Mouse (Mus musculus) spleen, adult 2 months (tissue): ENCODE data around the gene Dennd1c.

Experiments
- CTCF ChIP-seq: fragments of 200-500 bp; IDR thresholded peaks from 2 replicates; pipeline ENCODE4 v1.5.1; 2011; ENCODE audit warnings: mild to moderate bottlenecking, inconsistent platforms; ENCODE audit not compliant: insufficient read depth, insufficient read length, insufficient replicate concordance; ENCODE audit errors: extremely low read depth
- POLR2A ChIP-seq: fragments of 200-500 bp; IDR thresholded peaks from 2 replicates; pipeline ENCODE4 v1.6.1; 2011; ENCODE audit warnings: low read depth, low read length, inconsistent platforms

DNA sequence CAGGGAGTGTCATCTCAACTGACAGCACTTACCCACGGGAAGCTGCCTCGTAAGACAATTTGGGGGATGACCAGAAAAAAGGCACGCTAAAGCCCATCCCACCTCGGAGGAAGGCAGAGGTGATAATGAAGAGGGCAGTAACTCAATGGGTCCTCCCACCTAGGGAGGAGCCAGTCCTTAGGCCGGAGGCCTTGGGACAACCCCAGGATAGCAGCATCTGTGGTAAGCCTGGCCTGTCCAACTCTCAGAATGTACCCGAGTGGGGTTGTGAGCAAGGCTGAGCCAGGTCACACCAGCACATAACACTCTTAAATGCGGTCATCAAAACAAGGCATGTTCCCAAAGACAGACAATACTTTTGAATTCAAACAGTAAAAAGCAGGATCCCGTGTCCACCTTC, 48.6 kb downstream of the Dennd1c start:
- no peak for TF ChIP-seq CTCF
- TF ChIP-seq POLR2A: no peak
